Mouse (Mus musculus): ENCODE measurements around the gene Sh3bgrl2. TPM values are rescaled to one million over a fixed set of nuclear protein-coding genes. Genes with fewer than 3 reads are reported as not detected.

The Sh3bgrl2 gene
- polyA plus RNA-seq, 2 experiments, result 3.5 to 9.7 TPM

DNA sequence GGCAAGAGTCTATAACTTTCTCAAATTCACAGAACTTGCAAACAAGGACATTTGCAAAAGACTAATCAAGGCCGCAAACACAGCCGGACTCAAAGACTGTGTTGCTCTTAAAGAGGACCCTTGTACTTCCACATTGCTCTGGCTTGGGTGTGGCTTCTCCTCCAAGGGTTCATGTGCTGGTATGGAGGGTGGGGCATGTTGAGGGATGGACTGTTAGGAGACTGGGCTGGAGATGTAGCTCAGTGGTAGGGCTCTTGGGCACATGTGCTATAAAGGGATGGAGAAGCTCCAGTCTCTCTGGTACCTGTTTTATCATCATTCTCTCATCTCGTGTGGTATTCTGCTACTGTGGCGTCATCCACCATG, 7.7 kb upstream of the Sh3bgrl2 start:
- Histone ChIP-seq H3K4me3 (ENCODE audit: insufficient read depth in 1 of 2, low read depth in 2 of 2, low read length in 2 of 2) (no peak overlapping the region), H3K9me3 (ENCODE audit: control insufficient read depth, low read length) (no peaks in the 10 kb centered on the region), H3K4me1 (replicated peaks; ENCODE audit: control insufficient read depth in 2 of 2, insufficient read depth in 2 of 2, low read length in 1 of 2) (peaks cover 0 to 12% of the 10 kb centered on the region in 2 experiments; a peak in 1 of 4 replicates), H3K9ac (replicated peaks) (no peak overlapping the region), H3K27ac (no peak overlapping the region), H3K27me3 (ENCODE audit: control insufficient read depth, insufficient read depth, low read length) (no peaks in the 10 kb centered on the region), H3K4me2 (ENCODE audit: low read depth) (no peak overlapping the region), H3K36me3 (replicated peaks; ENCODE audit: control insufficient read depth, insufficient read depth, low read depth) (no peaks in the 10 kb centered on the region)
- TF ChIP-seq EP300 (IDR thresholded peaks at IDR 0.05; ENCODE audit: low read depth), result no peak
- TF ChIP-seq CTCF (IDR thresholded peaks at IDR 0.05; ENCODE audit: low read depth), result no peak
- 70% methylated on average over 4 of the region's 4 CpGs for WGBS (ENCODE audit: insufficient replicate concordance)
- DNase-seq (ENCODE audit: low read depth in 3 of 3, low spot score in 3 of 3) (no peak), ATAC-seq (ENCODE audit: insufficient read depth) (no peak)

GRCm38 (mm10) chr9:83540975-83541374, 7.2 kb upstream of the Sh3bgrl2 start:
- ATAC-seq (ENCODE audit: insufficient read depth), result no peak
- Histone ChIP-seq H3K9ac (replicated peaks) (no peak overlapping the region), H3K36me3 (replicated peaks; ENCODE audit: control insufficient read depth, insufficient read depth, low read depth) (no peaks in the 10 kb centered on the region), H3K27me3 (ENCODE audit: control insufficient read depth, insufficient read depth, low read length) (no peaks in the 10 kb centered on the region), H3K4me1 (replicated peaks; ENCODE audit: control insufficient read depth in 2 of 2, insufficient read depth in 2 of 2, low read length in 1 of 2) (peaks cover 0 to 13% of the 10 kb centered on the region in 2 experiments; a peak in 1 of 4 replicates), H3K27ac (no peak overlapping the region), H3K4me3 (ENCODE audit: insufficient read depth in 1 of 2, low read depth in 2 of 2, low read length in 2 of 2) (no peak overlapping the region), H3K4me2 (ENCODE audit: low read depth) (no peak overlapping the region), H3K9me3 (ENCODE audit: control insufficient read depth, low read length) (no peaks in the 10 kb centered on the region)
- TF ChIP-seq EP300 (IDR thresholded peaks at IDR 0.05; ENCODE audit: low read depth) (no peak), CTCF (IDR thresholded peaks at IDR 0.05; ENCODE audit: low read depth) (no peak)
- 75% methylated on average over 3 of the region's 3 CpGs for WGBS (ENCODE audit: insufficient replicate concordance)
- no peak for DNase-seq (ENCODE audit: low read depth in 3 of 3, low spot score in 3 of 3)

DNA sequence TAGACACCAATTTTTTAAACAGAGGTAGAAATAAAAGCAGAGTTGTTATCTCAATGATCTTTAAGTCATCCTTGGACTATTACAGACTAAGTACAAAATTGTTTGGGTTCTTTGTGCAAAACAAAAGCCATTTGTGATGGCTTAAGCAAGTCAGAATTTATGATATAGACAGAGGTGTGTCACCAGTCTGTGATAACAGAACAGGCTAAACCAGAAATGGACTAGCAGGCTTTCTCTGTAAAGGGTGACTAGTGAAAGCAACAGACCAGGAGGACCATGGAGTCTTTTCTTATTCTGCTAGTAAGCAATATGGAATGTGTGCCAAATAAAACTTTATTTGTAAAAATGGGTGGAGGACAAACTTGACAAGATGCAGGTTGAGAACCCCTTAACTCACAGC, 2.9 kb upstream of the Sh3bgrl2 start:
- Histone ChIP-seq H3K36me3 (replicated peaks; ENCODE audit: control insufficient read depth, insufficient read depth, low read depth) (no peaks in the 10 kb centered on the region), H3K4me1 (replicated peaks; ENCODE audit: control insufficient read depth in 2 of 2, insufficient read depth in 2 of 2, low read length in 1 of 2) (peaks cover 0 to 5% of the 10 kb centered on the region in 2 experiments; a peak in 1 of 4 replicates), H3K9ac (replicated peaks) (no peak overlapping the region), H3K27ac (no peak overlapping the region), H3K9me3 (ENCODE audit: control insufficient read depth, low read length) (no peaks in the 10 kb centered on the region), H3K27me3 (ENCODE audit: control insufficient read depth, insufficient read depth, low read length) (peaks cover 8% of the 10 kb centered on the region; the same call in 1 of the 2 replicates), H3K4me2 (ENCODE audit: low read depth) (no peak overlapping the region), H3K4me3 (ENCODE audit: insufficient read depth in 1 of 2, low read depth in 2 of 2, low read length in 2 of 2) (no peak overlapping the region)
- ATAC-seq (ENCODE audit: insufficient read depth), result no peak
- TF ChIP-seq EP300 (IDR thresholded peaks at IDR 0.05; ENCODE audit: low read depth) (no peak), CTCF (IDR thresholded peaks at IDR 0.05; ENCODE audit: low read depth) (no peak)
- DNase-seq (ENCODE audit: low read depth in 3 of 3, low spot score in 3 of 3), result no peak

GRCm38 (mm10) chr9:83546316-83546715, 1.8 kb upstream of the Sh3bgrl2 start:
- no peaks in the 10 kb centered on the region for H3K9me3 ChIP-seq (ENCODE audit: control insufficient read depth, low read length)
- H3K36me3 ChIP-seq (replicated peaks; ENCODE audit: control insufficient read depth, insufficient read depth, low read depth), result no peaks in the 10 kb centered on the region
- H3K27ac ChIP-seq, result no peak overlapping the region
- ATAC-seq (ENCODE audit: insufficient read depth) (no peak), DNase-seq (ENCODE audit: low read depth in 3 of 3, low spot score in 3 of 3) (no peak)
- TF ChIP-seq CTCF (IDR thresholded peaks at IDR 0.05; ENCODE audit: low read depth) (no peak), EP300 (IDR thresholded peaks at IDR 0.05; ENCODE audit: low read depth) (no peak)
- 40% methylated on average over 7 of the region's 7 CpGs for WGBS (ENCODE audit: insufficient replicate concordance)
- H3K4me2 ChIP-seq (ENCODE audit: low read depth), result no peak overlapping the region
- H3K4me1 ChIP-seq (replicated peaks; ENCODE audit: control insufficient read depth in 2 of 2, insufficient read depth in 2 of 2, low read length in 1 of 2), result peaks cover 0 to 3% of the 10 kb centered on the region in 2 experiments; a peak in 1 of 4 replicates
- no peak overlapping the region for H3K4me3 ChIP-seq (ENCODE audit: insufficient read depth in 1 of 2, low read depth in 2 of 2, low read length in 2 of 2)
- peaks cover 8% of the 10 kb centered on the region; the same call in 1 of the 2 replicates for H3K27me3 ChIP-seq (ENCODE audit: control insufficient read depth, insufficient read depth, low read length)
- H3K9ac ChIP-seq (replicated peaks), result no peak overlapping the region

DNA sequence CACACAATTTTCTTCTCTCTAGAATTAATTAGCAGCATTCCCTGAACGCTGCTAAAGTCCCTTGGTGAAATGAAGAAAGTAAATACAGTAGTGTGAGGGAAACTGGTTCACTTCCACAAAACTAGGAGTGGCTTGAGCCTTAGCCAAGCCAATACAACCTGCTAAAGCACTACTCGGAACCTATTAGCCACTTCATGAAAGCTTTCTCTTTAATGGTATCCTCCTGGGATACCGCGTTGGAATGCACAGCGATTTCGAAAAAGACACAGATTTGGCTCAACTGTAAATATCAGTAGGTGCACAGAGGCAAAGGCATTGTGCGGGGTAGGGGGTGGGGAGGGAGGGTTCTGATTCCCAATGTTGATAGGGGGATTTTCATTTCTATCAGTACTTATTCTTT, 898 bp upstream of the Sh3bgrl2 start:
- Histone ChIP-seq H3K9ac (replicated peaks) (no peak overlapping the region), H3K9me3 (ENCODE audit: control insufficient read depth, low read length) (no peaks in the 10 kb centered on the region), H3K4me3 (ENCODE audit: insufficient read depth in 1 of 2, low read depth in 2 of 2, low read length in 2 of 2) (no peak overlapping the region), H3K36me3 (replicated peaks; ENCODE audit: control insufficient read depth, insufficient read depth, low read depth) (no peaks in the 10 kb centered on the region), H3K27ac (no peak overlapping the region), H3K27me3 (ENCODE audit: control insufficient read depth, insufficient read depth, low read length) (peaks cover 8% of the 10 kb centered on the region; the same call in 1 of the 2 replicates), H3K4me2 (ENCODE audit: low read depth) (no peak overlapping the region), H3K4me1 (replicated peaks; ENCODE audit: control insufficient read depth in 2 of 2, insufficient read depth in 2 of 2, low read length in 1 of 2) (peaks cover 0 to 3% of the 10 kb centered on the region in 2 experiments; a peak in 1 of 4 replicates)
- ATAC-seq (ENCODE audit: insufficient read depth), result no peak
- no peak for DNase-seq (ENCODE audit: low read depth in 3 of 3, low spot score in 3 of 3)
- TF ChIP-seq CTCF (IDR thresholded peaks at IDR 0.05; ENCODE audit: low read depth), result no peak
- TF ChIP-seq EP300 (IDR thresholded peaks at IDR 0.05; ENCODE audit: low read depth), result no peak
- WGBS (ENCODE audit: insufficient replicate concordance), result 72% methylated on average over 7 of the region's 7 CpGs
